Mouse (Mus musculus) leukemia stem cell, adult 10-12 weeks (primary cell): ENCODE measurements around the gene H2al1i. TPM values are rescaled to one million over a fixed set of nuclear protein-coding genes. Genes with fewer than 3 reads are reported as not detected.

ENCODE experiments used
- polyA plus RNA-seq: library from polyadenylated mRNA; stranded (reverse); fragments of >175 nt; gene quantifications from 2 replicates; pipeline ENCODE4 v1.2.3, GENCODE M21; 2012; ENCODE audit warnings: low replicate concordance

Gene H2al1i
- polyA plus RNA-seq, result not detected in 2 replicates

GRCm38 (mm10) chrX:11324359-11324758 is at the start of gene H2al1i:
Gene H2al1i, plus strand, starts transcription at chrX:11324659.

GRCm38 (mm10) chrX:11298957-11299356 is 25.5 kb upstream of the H2al1i start, which contains the start of gene H2al1a:
Gene H2al1a, plus strand, starts transcription at chrX:11299257.

DNA sequence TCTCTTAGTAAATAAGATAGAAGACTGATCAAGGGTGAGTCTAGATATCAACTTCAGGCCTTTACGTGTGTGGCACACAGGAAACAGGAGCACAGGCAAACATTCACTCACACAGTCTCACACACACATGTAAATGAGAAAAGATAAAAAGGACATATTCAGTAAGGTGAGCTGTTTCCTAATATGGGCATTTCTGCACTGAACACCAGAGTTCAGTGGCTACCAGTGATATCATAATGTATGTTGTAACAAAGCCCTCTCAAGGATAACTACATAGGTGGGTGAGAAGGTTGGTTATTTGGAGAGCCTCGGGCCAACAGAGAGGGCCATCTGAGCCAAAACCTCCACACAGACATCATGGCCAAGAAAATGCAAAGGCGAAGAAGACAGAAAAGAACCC is 22.3 kb upstream of the H2al1i start, which contains the start of gene H2al1b:
Gene H2al1b (plus strand): TSS at position 301 of the 400 bp plus-strand sequence.

GRCm38 (mm10) chrX:11305355-11305754 is 19.1 kb upstream of the H2al1i start, which contains the start of gene H2al1c:
Gene H2al1c, plus strand, starts transcription at chrX:11305655.

DNA sequence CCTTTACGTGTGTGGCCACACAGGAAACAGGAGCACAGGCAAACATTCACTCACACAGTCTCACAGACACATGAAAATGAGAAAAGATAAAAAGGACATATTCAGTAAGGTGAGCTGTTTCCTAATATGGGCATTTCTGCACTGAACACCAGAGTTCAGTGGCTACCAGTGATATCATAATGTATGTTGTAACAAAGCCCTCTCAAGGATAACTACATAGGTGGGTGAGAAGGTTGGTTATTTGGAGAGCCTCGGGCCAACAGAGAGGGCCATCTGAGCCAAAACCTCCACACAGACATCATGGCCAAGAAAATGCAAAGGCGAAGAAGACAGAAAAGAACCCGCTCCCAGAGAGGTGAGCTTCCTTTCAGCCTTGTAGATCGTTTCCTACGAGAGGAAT is 15.9 kb upstream of the H2al1i start, which contains the start of gene H2al1d:
Gene H2al1d (plus strand): TSS at position 301 of the 400 bp plus-strand sequence.

DNA sequence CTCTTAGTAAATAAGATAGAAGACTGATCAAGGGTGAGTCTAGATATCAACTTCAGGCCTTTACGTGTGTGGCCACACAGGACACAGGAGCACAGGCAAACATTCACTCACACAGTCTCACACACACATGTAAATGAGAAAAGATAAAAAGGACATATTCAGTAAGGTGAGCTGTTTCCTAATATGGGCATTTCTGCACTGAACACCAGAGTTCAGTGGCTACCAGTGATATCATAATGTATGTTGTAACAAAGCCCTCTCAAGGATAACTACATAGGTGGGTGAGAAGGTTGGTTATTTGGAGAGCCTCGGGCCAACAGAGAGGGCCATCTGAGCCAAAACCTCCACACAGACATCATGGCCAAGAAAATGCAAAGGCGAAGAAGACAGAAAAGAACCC is 12.8 kb upstream of the H2al1i start, which contains the start of gene H2al1e:
Gene H2al1e (plus strand): TSS at position 301 of the 400 bp plus-strand sequence.

GRCm38 (mm10) chrX:11314858-11315257 is 9.6 kb upstream of the H2al1i start, which contains the start of gene H2al1f:
Gene H2al1f, plus strand, starts transcription at chrX:11315158.

DNA sequence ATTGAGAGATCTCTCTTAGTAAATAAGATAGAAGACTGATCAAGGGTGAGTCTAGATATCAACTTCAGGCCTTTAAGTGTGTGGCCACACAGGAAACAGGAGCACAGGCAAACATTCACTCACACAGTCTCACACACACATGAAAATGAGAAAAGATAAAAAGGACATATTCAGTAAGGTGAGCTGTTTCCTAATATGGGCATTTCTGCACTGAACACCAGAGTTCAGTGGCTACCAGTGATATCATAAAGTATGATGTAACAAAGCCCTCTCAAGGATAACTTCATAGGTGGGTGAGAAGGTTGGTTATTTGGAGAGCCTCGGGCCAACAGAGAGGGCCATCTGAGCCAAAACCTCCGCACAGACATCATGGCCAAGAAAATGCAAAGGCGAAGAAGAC is 6.5 kb upstream of the H2al1i start, which contains the start of gene H2al1g:
Gene H2al1g (plus strand): TSS at position 301 of the 400 bp plus-strand sequence.

DNA sequence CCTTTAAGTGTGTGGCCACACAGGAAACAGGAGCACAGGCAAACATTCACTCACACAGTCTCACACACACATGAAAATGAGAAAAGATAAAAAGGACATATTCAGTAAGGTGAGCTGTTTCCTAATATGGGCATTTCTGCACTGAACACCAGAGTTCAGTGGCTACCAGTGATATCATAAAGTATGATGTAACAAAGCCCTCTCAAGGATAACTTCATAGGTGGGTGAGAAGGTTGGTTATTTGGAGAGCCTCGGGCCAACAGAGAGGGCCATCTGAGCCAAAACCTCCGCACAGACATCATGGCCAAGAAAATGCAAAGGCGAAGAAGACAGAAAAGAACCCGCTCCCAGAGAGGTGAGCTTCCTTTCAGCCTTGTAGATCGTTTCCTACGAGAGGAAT is 3.3 kb upstream of the H2al1i start, which contains the start of gene H2al1h:
Gene H2al1h (plus strand): TSS at position 301 of the 400 bp plus-strand sequence.

GRCm38 (mm10) chrX:11327522-11327921 is 3.1 kb downstream of the H2al1i start, which contains the start of gene H2al1j:
Gene H2al1j, plus strand, starts transcription at chrX:11327822.

Other genes with a start within 250 kb of the H2al1i start
- not detected in 2 replicates for gene H2al1a, start 25.4 kb upstream of the H2al1i start, polyA plus RNA-seq
- gene H2al1b, start 22.2 kb upstream of the H2al1i start, polyA plus RNA-seq, result not detected in 2 replicates
- gene H2al1c, start 19.0 kb upstream of the H2al1i start, polyA plus RNA-seq, result not detected in 2 replicates
- not detected in 2 replicates for gene H2al1d, start 15.8 kb upstream of the H2al1i start, polyA plus RNA-seq
- not detected in 2 replicates for gene H2al1e, start 12.7 kb upstream of the H2al1i start, polyA plus RNA-seq
- not detected in 2 replicates for gene H2al1f, start 9.5 kb upstream of the H2al1i start, polyA plus RNA-seq
- not detected in 2 replicates for gene H2al1g, start 6.4 kb upstream of the H2al1i start, polyA plus RNA-seq
- gene H2al1h, start 3.2 kb upstream of the H2al1i start, polyA plus RNA-seq, result not detected in 2 replicates
- gene H2al1j, start 3.2 kb downstream of the H2al1i start, polyA plus RNA-seq, result not detected in 2 replicates